Mouse (Mus musculus) Patski (cell line): ENCODE results near the gene Eml6. TPM values are rescaled to one million over a fixed set of nuclear protein-coding genes. Genes with fewer than 3 reads are reported as not detected.
"Not testable (repeated sequence)": the region's sequence is repeated elsewhere in the genome, so short reads cannot be mapped to it uniquely, and the experiment has no call there.

ENCODE experiments used
- ATAC-seq: fragments of 100-300 bp; one replicate; pipeline ENCODE4 v1.8.0; 2021
- CTCF ChIA-PET: fragments of 350-600 bp; sonication (Branson Sonifier 250); formaldehyde crosslinking; loops from one replicate; lab custom pipeline; 2022; ENCODE audit warnings: inconsistent platforms; lab: Charles Lee
- POLR2A ChIA-PET: fragments of 350-600 bp; sonication (Branson Sonifier 250); formaldehyde crosslinking; loops from one replicate; lab custom pipeline; 2022; ENCODE audit warnings: antibody characterized with exemption, inconsistent platforms; lab: Charles Lee
- DNase-seq: peaks from one replicate; pipeline ENCODE4 v3.0.0-alpha.2; 2011; ENCODE audit warnings: low read depth, low spot score
- H3K27me3 ChIP-seq: fragments of 371-371 bp; one replicate; pipeline ENCODE4 v1.5.1; 2021
- CTCF ChIP-seq: fragments of 100-300 bp; IDR thresholded peaks from one replicate; pipeline ENCODE4 v1.5.1; 2021
- in situ Hi-C: fragments of 300-500 bp; cut with MboI; formaldehyde crosslinking; loops from 3 replicates; pipeline ENCODE4 v1.11.1; 2018; ENCODE audit warnings: low pct_unique_long_range_greater_than_20kb, mixed read lengths
- polyA plus RNA-seq: library from polyadenylated mRNA; unstranded; gene quantifications from one replicate; pipeline ENCODE4 v1.2.3, GENCODE M21; 2021

The Eml6 gene
- polyA plus RNA-seq, 1 experiment from 2014 or later = 2.7 TPM

DNA sequence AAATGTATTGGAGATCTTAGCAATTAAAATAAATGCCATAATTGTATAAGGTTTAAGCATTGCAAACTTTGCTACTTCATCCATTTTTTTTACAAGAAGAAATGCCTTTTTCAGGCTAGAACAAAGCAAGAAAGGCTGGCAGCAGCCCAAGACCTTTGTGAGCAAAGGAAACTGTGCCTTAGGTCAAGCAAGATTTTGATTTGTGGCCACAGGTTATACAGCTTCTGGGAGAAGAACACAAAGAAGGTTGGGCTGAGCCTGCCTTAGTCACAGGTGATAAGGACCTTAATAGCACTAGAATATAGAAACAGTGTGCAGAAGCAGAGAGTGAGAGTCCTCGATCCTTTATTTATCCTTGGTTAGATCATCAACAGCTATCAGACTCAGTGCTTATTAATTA lies 253.6 kb downstream of the Eml6 start:
- ChIA-PET CTCF (no interaction called here), POLR2A (no interaction called here)
- in situ Hi-C loops = no loop called here
- H3K27me3 ChIP-seq = no peaks in the 10 kb centered on the region
- ATAC-seq = no peak
- no peak for TF ChIP-seq CTCF
- DNase-seq = no peak

DNA sequence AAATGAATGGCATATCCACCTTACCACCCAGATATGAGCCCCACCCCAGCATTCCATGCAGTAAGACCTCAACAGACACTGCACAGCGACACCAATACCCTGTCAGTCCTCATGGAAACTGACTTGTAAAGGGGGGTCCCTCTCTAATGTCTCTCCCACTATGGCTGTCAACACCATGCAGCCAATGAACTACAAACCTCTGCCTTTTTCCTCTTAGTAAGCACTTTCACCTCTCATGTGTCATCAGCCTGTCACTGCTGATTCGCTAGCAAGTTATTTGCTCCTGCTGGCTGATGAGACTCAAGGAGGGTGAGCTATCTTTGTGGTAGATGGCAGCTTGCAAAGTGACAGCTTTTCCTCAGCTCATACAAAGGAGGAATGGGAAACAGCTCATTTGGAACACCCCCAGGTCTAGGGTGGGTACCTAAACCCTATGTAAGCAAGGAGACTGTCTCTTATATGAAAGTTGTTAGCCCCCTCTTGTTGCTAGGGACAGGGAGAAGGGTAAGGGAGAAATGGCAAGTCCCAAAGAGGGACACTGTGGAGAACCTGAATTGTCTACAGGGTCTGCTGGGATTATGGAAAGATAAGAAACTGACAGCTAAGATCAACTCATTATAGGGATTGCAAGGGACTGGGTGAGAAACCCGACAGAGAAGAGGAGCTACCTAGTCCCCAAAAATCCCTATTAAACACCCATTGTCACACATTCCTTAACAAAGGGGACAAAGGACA lies 255.0 kb downstream of the Eml6 start:
- H3K27me3 ChIP-seq = no peaks in the 10 kb centered on the region
- ChIA-PET POLR2A (no interaction called here), CTCF (interaction anchor here (1.2 kb wide), 1 partner anchor 45 kb away, joined by 3 read pairs; no protein-coding TSS in a partner anchor)
- in situ Hi-C loops = no loop called here
- TF ChIP-seq CTCF = no peak
- DNase-seq = no peak
- no peak for ATAC-seq

DNA sequence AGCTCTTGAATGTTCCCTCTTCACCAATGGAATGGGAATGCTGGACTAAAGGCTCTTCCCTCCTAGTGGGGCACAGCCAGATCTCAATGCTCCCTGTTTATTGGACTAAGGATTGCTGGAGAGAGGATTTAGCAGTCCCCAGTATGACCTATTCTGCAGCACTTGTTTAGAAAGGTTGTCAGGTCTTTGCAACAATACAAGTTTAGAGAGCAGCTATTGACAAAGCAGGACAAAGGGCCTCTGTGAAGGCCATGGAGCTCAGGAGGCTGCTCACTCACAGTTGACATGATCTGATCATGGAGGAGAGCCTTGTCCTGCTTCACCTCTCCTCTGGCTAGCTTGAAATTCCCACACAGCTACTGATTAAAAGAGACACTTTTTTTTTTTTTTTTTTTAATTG lies 257.3 kb downstream of the Eml6 start:
- POLR2A ChIA-PET = no interaction called here
- in situ Hi-C loops = no loop called here
- CTCF ChIA-PET = no interaction called here
- no peak for TF ChIP-seq CTCF
- H3K27me3 ChIP-seq = no peaks in the 10 kb centered on the region
- no peak for DNase-seq
- ATAC-seq = no peak

DNA sequence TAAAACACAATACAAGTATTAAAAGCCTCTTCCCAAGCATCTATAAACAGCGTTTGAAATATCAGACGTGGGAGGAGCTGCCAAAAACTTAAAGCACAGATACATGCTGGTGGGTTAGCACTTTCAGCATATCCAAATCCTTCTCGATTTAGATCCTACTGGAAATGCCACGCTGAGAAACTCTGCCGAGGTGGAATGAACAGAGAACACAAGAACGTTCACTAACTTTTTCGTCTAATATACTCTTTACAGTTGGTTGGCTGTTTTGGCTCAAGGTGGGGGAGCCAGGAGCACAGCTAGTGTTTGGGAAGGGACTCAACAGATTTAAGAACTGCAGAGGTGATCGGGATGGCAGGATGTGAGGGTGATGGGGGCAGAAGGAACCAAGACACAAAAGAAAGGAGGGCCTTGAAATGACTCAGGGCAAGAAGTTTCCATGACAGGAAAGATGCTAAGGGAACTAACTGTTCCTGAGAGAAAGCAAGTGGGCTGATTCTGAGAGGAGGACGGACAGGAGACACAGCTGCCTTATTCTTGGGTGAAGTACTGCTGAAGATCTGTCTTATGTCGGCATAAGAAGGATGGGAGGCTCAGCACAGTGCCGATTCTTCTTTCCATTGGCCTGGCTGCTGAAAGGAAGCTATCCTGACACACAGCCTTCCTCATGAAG lies 259.4 kb downstream of the Eml6 start:
- ATAC-seq = no peak
- no peak for DNase-seq
- TF ChIP-seq CTCF = no peak
- POLR2A ChIA-PET = interaction anchor here (0.7 kb wide), 2 partner anchors 111 to 1294 kb away, joined by 3 to 4 read pairs; no protein-coding TSS in a partner anchor
- in situ Hi-C loops = no loop called here
- CTCF ChIA-PET = interaction anchor here (0.9 kb wide), 1 partner anchor 12 kb away, joined by 3 read pairs; no protein-coding TSS in a partner anchor
- H3K27me3 ChIP-seq = no peaks in the 10 kb centered on the region

DNA sequence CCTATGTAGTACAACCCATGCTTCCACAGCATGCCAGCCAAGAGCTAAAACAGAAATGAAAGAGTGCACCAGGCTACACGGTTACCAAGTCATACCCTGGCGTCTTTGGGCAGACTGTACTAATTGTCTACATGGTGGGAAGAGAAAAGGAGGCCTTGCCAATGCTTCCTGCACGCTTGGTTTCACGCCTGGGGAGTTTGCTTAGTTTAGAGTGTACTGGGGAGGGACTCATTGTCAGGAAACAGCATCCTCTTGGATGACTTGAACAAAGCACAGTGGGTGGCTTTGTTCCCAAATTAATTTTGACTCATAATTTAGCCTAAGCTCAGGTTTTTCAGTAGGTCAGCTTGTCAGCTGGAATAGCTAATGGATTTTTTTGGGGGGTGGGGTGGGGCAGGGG lies 260.8 kb downstream of the Eml6 start:
- ATAC-seq (no peak), DNase-seq (peak; percentile 12)
- POLR2A ChIA-PET = interaction anchor here (0.7 kb wide), 1 partner anchor 36 kb away, joined by 3 read pairs; no protein-coding TSS in a partner anchor
- CTCF ChIA-PET = interaction anchor here (1.0 to 1.5 kb wide), 2 partner anchors 10 to 38 kb away, joined by 3 read pairs; no protein-coding TSS in a partner anchor
- in situ Hi-C loops = no loop called here
- no peak for TF ChIP-seq CTCF
- H3K27me3 ChIP-seq = no peaks in the 10 kb centered on the region

DNA sequence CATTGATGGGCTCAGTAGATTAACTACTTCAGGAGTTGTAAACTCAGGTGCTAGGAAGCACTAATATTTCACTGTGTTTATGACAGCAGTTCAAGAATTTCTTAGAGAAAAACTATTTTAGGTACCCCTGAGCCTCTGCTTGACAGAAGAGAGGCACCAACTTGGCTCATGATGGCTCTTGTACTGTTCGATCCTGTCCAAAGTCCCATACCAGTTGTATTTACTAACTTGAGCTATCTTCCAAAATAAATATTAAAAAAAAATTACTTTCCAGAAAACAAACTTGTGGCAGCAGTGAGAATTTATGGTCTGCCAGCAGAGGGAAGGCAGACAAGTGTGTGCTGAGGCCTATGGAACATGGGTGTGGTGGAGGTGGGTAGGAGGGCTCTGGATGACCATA lies 263.1 kb downstream of the Eml6 start:
- CTCF ChIA-PET = interaction anchor here (1.2 kb wide), 1 partner anchor 30 kb away, joined by 3 read pairs; no protein-coding TSS in a partner anchor
- no peak for ATAC-seq

DNA sequence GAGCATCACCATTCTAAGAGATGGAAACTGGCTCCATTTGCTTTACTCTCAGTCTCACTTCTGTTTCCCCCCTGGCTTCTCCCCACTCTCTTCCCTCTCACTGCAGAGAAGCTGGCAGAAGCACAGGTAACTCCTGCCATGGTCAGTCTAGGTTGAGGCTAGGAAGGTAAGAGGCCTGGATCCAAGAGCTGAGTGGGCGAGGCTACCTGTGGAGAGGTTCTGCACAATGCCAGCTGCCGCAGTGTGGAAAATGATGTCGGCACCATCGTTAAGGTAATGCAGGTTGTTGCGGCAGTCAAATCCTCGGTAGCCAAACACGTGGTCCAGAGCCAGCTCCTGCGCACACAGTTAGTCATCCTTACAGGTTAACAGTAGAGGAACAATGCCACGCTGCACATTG lies 264.4 kb downstream of the Eml6 start:
- no peak for ATAC-seq
- no peaks in the 10 kb centered on the region for H3K27me3 ChIP-seq
- in situ Hi-C loops = no loop called here
- ChIA-PET POLR2A (no interaction called here), CTCF (no interaction called here)
- no peak for TF ChIP-seq CTCF
- DNase-seq = no peak

More for the DNA sequence above, 263.1 kb downstream of the Eml6 start:
- no peak for DNase-seq
- TF ChIP-seq CTCF = no peak
- no peaks in the 10 kb centered on the region for H3K27me3 ChIP-seq
- in situ Hi-C loops = no loop called here
- POLR2A ChIA-PET = no interaction called here

DNA sequence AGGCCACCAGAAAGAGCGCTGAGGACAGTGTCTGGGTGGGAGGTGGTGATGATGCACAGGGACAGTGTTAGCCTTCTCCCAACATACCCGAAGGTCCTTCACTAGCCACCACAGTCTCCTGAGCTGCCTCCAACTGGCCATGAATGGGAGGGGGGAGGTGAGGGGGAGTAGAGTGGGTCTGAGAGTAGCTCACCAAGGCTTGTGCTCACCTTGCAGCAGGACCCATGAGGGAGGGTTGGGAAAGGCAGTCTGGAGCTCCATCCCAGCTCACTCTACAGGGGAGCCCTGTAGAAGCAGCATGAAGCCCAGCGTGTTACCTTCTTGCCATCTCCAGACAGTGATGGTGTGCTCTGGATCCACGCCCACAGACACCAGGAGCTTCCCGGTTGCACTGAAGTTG lies 267.2 kb downstream of the Eml6 start:
- in situ Hi-C loops = no loop called here
- DNase-seq (no peak), ATAC-seq (no peak)
- no peak for TF ChIP-seq CTCF
- no peaks in the 10 kb centered on the region for H3K27me3 ChIP-seq
- CTCF ChIA-PET = interaction anchor here (1.3 kb wide), 1 partner anchor 32 kb away, joined by 3 read pairs; no protein-coding TSS in a partner anchor
- POLR2A ChIA-PET = no interaction called here

DNA sequence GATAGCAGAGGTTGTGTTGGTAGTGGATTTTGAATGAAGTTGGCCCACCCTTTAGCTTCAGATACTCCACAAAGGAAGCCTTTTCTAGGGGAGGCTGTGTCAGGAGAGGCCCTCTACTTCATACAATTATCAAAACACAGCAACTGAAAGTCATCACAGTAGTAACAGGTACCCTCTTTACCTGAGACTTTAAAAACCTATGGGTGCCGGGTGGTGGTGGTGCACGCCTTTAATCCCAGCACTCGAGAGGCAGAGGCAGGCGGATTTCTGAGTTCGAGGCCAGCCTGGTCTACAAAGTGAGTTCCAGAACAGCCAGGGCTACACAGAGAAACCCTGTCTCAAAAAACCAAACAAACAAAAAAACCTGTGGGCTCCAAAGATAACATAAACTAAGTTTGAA lies 269.8 kb downstream of the Eml6 start:
- ATAC-seq, in situ Hi-C loops, DNase-seq, CTCF ChIA-PET, H3K27me3 ChIP-seq: not testable (repeated sequence)
- POLR2A ChIA-PET = interaction anchor here (0.7 kb wide), 1 partner anchor 12 kb away, joined by 3 read pairs; no protein-coding TSS in a partner anchor

DNA sequence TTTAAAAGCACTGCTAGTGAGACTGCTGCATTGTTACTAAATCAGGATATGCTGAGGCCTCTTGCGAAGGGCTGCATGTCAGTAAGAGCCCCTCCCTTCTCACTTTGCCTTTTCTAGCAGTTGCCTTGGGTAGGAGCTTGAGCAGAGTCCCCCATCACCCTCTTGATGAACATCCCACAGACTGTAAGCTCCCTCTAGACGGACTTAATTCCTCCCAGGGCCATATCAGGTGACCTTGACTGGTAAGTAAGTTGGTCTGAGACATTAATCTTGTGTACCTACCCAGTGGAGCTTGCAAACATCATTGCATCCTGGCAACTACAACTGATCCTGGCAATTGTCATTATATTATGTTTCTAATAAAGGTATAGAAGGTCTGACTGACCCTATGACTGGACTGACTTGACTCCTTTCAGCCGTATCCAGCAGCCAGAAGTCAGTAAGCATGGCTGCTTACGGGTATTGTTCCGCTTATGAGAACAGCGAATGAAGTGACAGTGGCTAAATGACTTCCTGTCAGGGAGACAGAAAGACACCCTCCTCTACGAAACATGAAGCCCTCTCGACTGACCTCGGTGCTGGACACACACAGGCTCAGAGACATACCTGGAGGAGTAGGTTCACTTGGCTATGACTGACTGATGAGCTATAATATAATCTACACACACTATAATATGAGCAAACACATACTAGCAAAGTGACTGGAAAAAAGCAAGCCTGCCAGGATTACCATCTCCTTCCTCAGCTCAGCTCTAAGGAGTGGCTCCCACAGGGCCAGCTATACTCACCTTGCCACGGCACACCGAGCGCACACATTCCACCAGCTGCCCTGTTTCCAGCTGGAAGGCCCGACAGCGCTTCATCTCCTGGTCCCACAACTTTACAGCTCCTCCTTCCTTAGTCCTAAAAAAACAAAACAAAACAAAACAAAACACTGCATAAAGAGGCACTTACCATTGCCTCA lies 273.9 kb downstream of the Eml6 start:
- CTCF ChIA-PET = interaction anchor here (0.8 kb wide), 2 partner anchors 9 to 13 kb away, joined by 3 to 4 read pairs; no protein-coding TSS in a partner anchor
- ATAC-seq = no peak

More for the DNA sequence above, 273.9 kb downstream of the Eml6 start:
- POLR2A ChIA-PET = no interaction called here
- no peak for DNase-seq
- no peak for TF ChIP-seq CTCF
- in situ Hi-C loops = no loop called here
- no peaks in the 10 kb centered on the region for H3K27me3 ChIP-seq
